Mouse (Mus musculus): ENCODE data around the gene Vps45. TPM values are rescaled to one million over a fixed set of nuclear protein-coding genes. Genes with fewer than 3 reads are reported as not detected.

Vps45 gene
- total RNA-seq (2021): 39.0 and 41.2 TPM in 2 replicates
- long read RNA-seq, transcript Vps45-203 (2 exons, 266 nt): minor isoform, 5 of 33 reads
- long read RNA-seq, transcript Vps45-201 (15 exons, 2,637 nt): major isoform, 23 of 33 reads
- long read RNA-seq, partial matches to known transcripts: 4 of 33 reads
- long read RNA-seq, other reads (novel, unspliced or antisense): 1 of 33 reads

GRCm38 (mm10) chr3:96058231-96058896 is at the start of gene Vps45:
Vps45 (minus strand) TSS chr3:96058466.
- DNase-seq: peak; percentile 76

GRCm38 (mm10) chr3:96106151-96106550 is 47.9 kb upstream of the Vps45 start:
- DNase-seq: no peak

- DNase-seq: no peak
Measured at GRCm38 (mm10) chr3:96105232-96105747, 47.0 kb upstream of the Vps45 start.

GRCm38 (mm10) chr3:96104261-96105065 is 46.2 kb upstream of the Vps45 start, which contains the start of gene Otud7b:
Otud7b (plus strand) TSS chr3:96104527.
- peak; percentile 85 for DNase-seq

GRCm38 (mm10) chr3:96103901-96104260 is 45.6 kb upstream of the Vps45 start:
- no peak for DNase-seq

- DNase-seq: peak; percentile 56
Measured at GRCm38 (mm10) chr3:96102100-96102872, 44.0 kb upstream of the Vps45 start.

- DNase-seq: peak; percentile 68
Measured at GRCm38 (mm10) chr3:96098616-96099267, 40.5 kb upstream of the Vps45 start.

GRCm38 (mm10) chr3:96098168-96098567 is 39.9 kb upstream of the Vps45 start:
- DNase-seq: no peak

- no peak for DNase-seq
Measured at GRCm38 (mm10) chr3:96094203-96094602, 35.9 kb upstream of the Vps45 start.

GRCm38 (mm10) chr3:96093509-96093908 is 35.2 kb upstream of the Vps45 start:
- no peak for DNase-seq

- no peak for DNase-seq
Measured at GRCm38 (mm10) chr3:96091966-96092365, 33.7 kb upstream of the Vps45 start.

- DNase-seq: no peak
Measured at GRCm38 (mm10) chr3:96091146-96091545, 32.9 kb upstream of the Vps45 start.

- DNase-seq: no peak
Measured at GRCm38 (mm10) chr3:96089882-96090489, 31.7 kb upstream of the Vps45 start.

GRCm38 (mm10) chr3:96087801-96088200 is 29.5 kb upstream of the Vps45 start:
- DNase-seq: no peak

GRCm38 (mm10) chr3:96087219-96087618 is 29.0 kb upstream of the Vps45 start:
- no peak for DNase-seq

- no peak for DNase-seq
Measured at GRCm38 (mm10) chr3:96084146-96084755, 26.0 kb upstream of the Vps45 start.

GRCm38 (mm10) chr3:96082714-96083508 is 24.6 kb upstream of the Vps45 start:
- DNase-seq: no peak

- DNase-seq: no peak
Measured at GRCm38 (mm10) chr3:96082100-96082499, 23.8 kb upstream of the Vps45 start.

- no peak for DNase-seq
Measured at GRCm38 (mm10) chr3:96081650-96082049, 23.4 kb upstream of the Vps45 start.

GRCm38 (mm10) chr3:96081006-96081405 is 22.7 kb upstream of the Vps45 start:
- DNase-seq: no peak

Measured in adrenal gland, postnatal 25 days (tissue).